Mouse (Mus musculus) liver, embryonic 13.5 days (tissue): Measurements from ENCODE around the gene Dnaaf5. TPM values are rescaled to one million over a fixed set of nuclear protein-coding genes. Genes with fewer than 3 reads are reported as not detected.

Experiments used
- ATAC-seq: fragments of 200-750 bp; cut with Nextera tagmentation; 2 replicates; pipeline ENCODE4 v1.8.0; 2017; ENCODE audit warnings: low read depth, mild to moderate bottlenecking, moderate number of reproducible peaks, moderate library complexity
- DNase-seq: peaks from one replicate; pipeline ENCODE4 v3.0.0; 2022
- H3K27ac ChIP-seq: fragments of 300-500 bp; sonication (generic); 2 replicates; pipeline ENCODE4 v1.5.1; 2015; ENCODE audit warnings: moderate library complexity, mild to moderate bottlenecking, inconsistent platforms
- H3K27me3 ChIP-seq: fragments of 300-500 bp; sonication (generic); 2 replicates; pipeline ENCODE4 v1.6.1; 2015; ENCODE audit warnings: mild to moderate bottlenecking, inconsistent platforms
- H3K36me3 ChIP-seq: fragments of 300-500 bp; sonication (generic); 2 replicates; pipeline ENCODE4 v1.6.1; 2015; ENCODE audit warnings: mild to moderate bottlenecking, inconsistent platforms
- H3K4me1 ChIP-seq: fragments of 300-500 bp; sonication (generic); replicated peaks from 2 replicates; pipeline ENCODE4 v1.6.1; 2015; ENCODE audit warnings: inconsistent platforms
- H3K4me2 ChIP-seq: fragments of 300-500 bp; sonication (generic); 2 replicates; pipeline ENCODE4 v1.6.1; 2015; ENCODE audit warnings: inconsistent platforms, mild to moderate bottlenecking, moderate library complexity
- H3K4me3 ChIP-seq: fragments of 300-500 bp; sonication (generic); replicated peaks from 2 replicates; pipeline ENCODE4 v1.5.1; 2015; ENCODE audit warnings: mild to moderate bottlenecking, inconsistent platforms
- H3K9ac ChIP-seq: fragments of 300-500 bp; sonication (generic); 2 replicates; pipeline ENCODE4 v1.6.1; 2015; ENCODE audit warnings: mild to moderate bottlenecking, inconsistent platforms
- H3K9me3 ChIP-seq: fragments of 300-500 bp; sonication (generic); replicated peaks from 2 replicates; pipeline ENCODE4 v1.6.1; 2016; ENCODE audit warnings: inconsistent platforms
- WGBS: fragments of 180-500 bp; shearing (Covaris S2); methylation state at CpG from one replicate; pipeline ENCODE4 v1.1.7; 2015; ENCODE audit not compliant: insufficient replicate concordance; 5-methylcytosine and 5-hydroxymethylcytosine counted together
- polyA plus RNA-seq: library from polyadenylated mRNA; unstranded; fragments of >200 nt; fragmentation: Nextera tagmentation; extraction: Ambion mirVana; gene quantifications from 2 replicates; pipeline ENCODE4 v1.2.1, GENCODE M21; 2015

Dnaaf5 gene
- polyA plus RNA-seq, 1 experiment from 2014 or later: 2.4 TPM

GRCm38 (mm10) chr5:139234423-139234822 lies 84.4 kb downstream of the Dnaaf5 start:
- ATAC-seq (no peak), DNase-seq (no peak)
- H3K4me3 ChIP-seq: no peak overlapping the region
- H3K4me2 ChIP-seq: no peak overlapping the region
- 91% methylated on average over 4 of the region's 4 CpGs for WGBS
- no peak overlapping the region for H3K27ac ChIP-seq
- no peaks in the 10 kb centered on the region for H3K27me3 ChIP-seq
- H3K4me1 ChIP-seq: peaks cover 17% of the 10 kb centered on the region
- no peaks in the 10 kb centered on the region for H3K9me3 ChIP-seq
- no peak overlapping the region for H3K9ac ChIP-seq
- peaks cover 99% of the 10 kb centered on the region for H3K36me3 ChIP-seq

Other genes starting within 250 kb of the Dnaaf5 start
- gene Pdgfa, start 152.9 kb upstream of the Dnaaf5 start, polyA plus RNA-seq: 2.2 and 2.3 TPM in 2 replicates
- 2.5 and 2.6 TPM in 2 replicates for gene Prkar1b, start 222 bp upstream of the Dnaaf5 start, polyA plus RNA-seq
- gene Sun1, start 50.4 kb downstream of the Dnaaf5 start, polyA plus RNA-seq: 20.9 and 23.7 TPM in 2 replicates
- 135 and 141 TPM in 2 replicates for gene Get4, start 102.1 kb downstream of the Dnaaf5 start, polyA plus RNA-seq
- gene Adap1, start 175.4 kb downstream of the Dnaaf5 start, polyA plus RNA-seq: 2.6 and 3.3 TPM in 2 replicates
- gene Cox19, start 201.2 kb downstream of the Dnaaf5 start, polyA plus RNA-seq: 68.5 and 72.3 TPM in 2 replicates
- gene Cyp2w1, start 202.4 kb downstream of the Dnaaf5 start, polyA plus RNA-seq: not detected in 2 replicates
- gene Gpr146, start 227.5 kb downstream of the Dnaaf5 start, polyA plus RNA-seq: 18.8 and 20.2 TPM in 2 replicates